Mouse (Mus musculus) urinary bladder, adult 18-20 months (tissue): ENCODE data around the gene Iqce.
A peak's percentile ranks its signal among the peaks of the same experiment; 100 is the strongest.

ENCODE experiments used
- DNase-seq, 2 experiments: peaks; one replicate each; pipeline ENCODE4 v3.0.0; 2022; ENCODE audit warnings: low spot score in 2 of 2, mixed read lengths in 2 of 2

Iqce gene

GRCm38 (mm10) chr5:140615321-140616109, 86.7 kb downstream of the Iqce start:
- DNase-seq, result no peak

- no peak for DNase-seq
These were observed 87.3 kb downstream of the Iqce start for GRCm38 (mm10) chr5:140614837-140615236.

GRCm38 (mm10) chr5:140614141-140614540, 88.0 kb downstream of the Iqce start:
- DNase-seq, result no peak

GRCm38 (mm10) chr5:140612191-140612590, 90.0 kb downstream of the Iqce start:
- DNase-seq, result peak in 1 of 2 experiments; percentile 30
